Mouse (Mus musculus) CH12F3 (cell line): ENCODE data around the gene Fbxl3.

Experiments used
- in situ Hi-C: fragments of 300-500 bp; cut with MboI; formaldehyde crosslinking; loops from 2 replicates; pipeline ENCODE4 v1.14.3; 2020; ENCODE audit warnings: low sequenced_read_pairs

Fbxl3 gene

GRCm38 (mm10) chr14:103048292-103049086, 50.9 kb downstream of the Fbxl3 start:
- in situ Hi-C loops: loop anchor here (5.0 kb wide), 1 partner anchor 36 kb away; no protein-coding TSS in a partner anchor

GRCm38 (mm10) chr14:103046677-103047076, 52.7 kb downstream of the Fbxl3 start, which contains the start of gene Acod1:
TSS of gene Acod1 (plus strand) at chr14:103046977.
- in situ Hi-C loops: loop anchor here (5.0 kb wide), 1 partner anchor 34 kb away; no protein-coding TSS in a partner anchor

GRCm38 (mm10) chr14:103037016-103037415, 62.4 kb downstream of the Fbxl3 start:
- in situ Hi-C loops: no loop called here

- in situ Hi-C loops: no loop called here
These were observed 65.3 kb downstream of the Fbxl3 start for GRCm38 (mm10) chr14:103034076-103034475.

- in situ Hi-C loops: no loop called here
These were observed 66.0 kb downstream of the Fbxl3 start for GRCm38 (mm10) chr14:103033271-103033823.
